Mouse (Mus musculus): Measurements from ENCODE around the gene Crcp. TPM values are rescaled to one million over a fixed set of nuclear protein-coding genes. Genes with fewer than 3 reads are reported as not detected.

Gene Crcp
- total RNA-seq (2021) = 10 to 100 TPM; 30.1 to 33.7 TPM
- long read RNA-seq, experiment 1, transcript Crcp-201 (6 exons, 1,492 nt) = major isoform, 23 of 48 reads
- long read RNA-seq, experiment 1, transcript Crcp-202 (6 exons, 669 nt) = minor isoform, 18 of 48 reads
- long read RNA-seq, experiment 1, partial matches to known transcripts = 0 of 48 reads
- long read RNA-seq, experiment 1, other reads (novel, unspliced or antisense) = 6 of 48 reads
- long read RNA-seq, experiment 2, transcript Crcp-202 (6 exons, 669 nt) = minor isoform, 11 of 32 reads
- long read RNA-seq, experiment 2, transcript Crcp-201 (6 exons, 1,492 nt) = major isoform, 15 of 32 reads
- long read RNA-seq, experiment 2, partial matches to known transcripts = 1 of 32 reads
- long read RNA-seq, experiment 2, other reads (novel, unspliced or antisense) = 5 of 32 reads

DNA sequence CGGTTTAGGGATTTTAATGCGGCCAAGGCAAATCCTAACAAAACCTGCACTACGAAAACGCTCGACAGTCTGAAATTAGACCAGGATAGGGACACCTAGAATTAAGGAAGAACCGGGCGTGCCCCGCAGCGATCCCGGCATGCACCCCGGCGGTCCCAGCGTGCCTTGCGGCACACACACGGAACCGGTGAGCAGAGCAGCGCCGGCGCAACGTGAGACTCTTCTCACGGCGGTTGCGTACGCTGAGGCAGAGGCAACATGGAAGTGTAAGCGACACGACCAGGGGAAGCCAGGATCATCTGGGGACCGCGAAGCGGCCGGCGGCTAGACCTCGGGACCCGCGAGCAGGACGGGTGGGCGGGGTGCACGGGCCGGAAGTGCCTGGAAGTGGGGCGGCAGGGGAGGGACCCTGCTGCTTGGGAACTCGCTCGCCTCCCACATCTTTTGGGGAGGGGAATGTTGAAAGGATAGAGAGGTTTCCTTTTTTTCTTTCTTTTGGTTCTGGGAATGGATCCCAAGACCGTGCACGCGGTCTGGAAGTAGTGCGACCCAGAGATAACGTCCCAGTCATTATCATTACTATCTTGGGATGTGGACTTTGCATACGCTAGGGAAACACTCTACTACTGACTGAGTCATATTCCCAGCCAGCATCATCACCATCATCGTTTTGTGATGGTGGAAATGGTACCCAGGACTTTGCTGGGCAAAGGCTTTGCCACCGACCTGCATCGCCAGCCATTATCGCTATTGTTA lies at the start of gene Crcp, which contains the start of gene Asl:
Crcp (plus strand) TSS at position 149 of the 756 bp plus-strand sequence.
Asl (minus strand) TSS at position 106 of the 756 bp plus-strand sequence.
- DNase-seq (ENCODE audit: low spot score in 2 of 2) = peak; percentile 78 to 89
- intact Hi-C loops (cut with DNase I) = loop anchor here (10.0 kb wide), 1 partner anchor 225 kb away; the partner anchor contains the start of genes Sbds and Tyw1

DNA sequence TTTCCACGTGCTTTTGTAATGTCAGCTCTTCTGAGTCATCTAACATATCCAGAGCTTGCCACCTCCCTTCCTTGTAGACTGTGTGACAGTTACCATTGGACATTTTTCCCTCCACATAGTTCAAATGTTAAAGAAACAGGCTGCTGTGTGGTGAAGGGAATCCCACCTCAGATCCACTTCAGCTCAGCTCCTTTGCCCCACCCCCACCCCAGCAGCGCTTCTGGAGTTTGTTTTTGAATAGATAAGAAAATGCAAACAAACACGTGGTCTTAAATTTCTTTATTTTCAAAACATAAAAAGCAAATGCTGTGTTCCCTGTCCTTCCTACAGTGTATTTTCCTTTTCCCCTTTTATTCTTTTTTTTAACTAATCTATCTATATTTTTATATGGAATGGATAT lies 48.9 kb upstream of the Crcp start:
- intact Hi-C loops (cut with DNase I) = no loop called here
- no peak for DNase-seq (ENCODE audit: low spot score in 2 of 2)

DNA sequence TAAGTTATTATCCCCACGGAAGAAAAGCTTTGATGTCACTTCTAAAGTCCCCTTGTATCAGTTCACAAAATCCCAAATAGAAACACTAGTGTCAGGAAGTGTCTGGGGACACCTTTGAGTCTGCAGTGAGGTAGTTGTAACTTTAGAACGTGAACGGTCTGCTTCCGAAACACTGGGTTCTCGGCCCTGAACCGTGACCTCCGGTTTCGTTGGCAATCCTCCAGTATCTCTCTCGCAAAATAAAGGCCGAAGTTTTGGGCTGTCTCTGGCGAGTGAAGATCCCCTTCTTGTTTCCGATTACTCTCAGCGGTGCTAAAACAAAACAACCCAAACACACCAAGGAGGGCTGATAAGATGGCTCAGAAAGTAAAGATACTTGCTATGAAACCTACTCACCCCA lies 39.7 kb upstream of the Crcp start:
- no peak for DNase-seq (ENCODE audit: low spot score in 2 of 2)
- intact Hi-C loops (cut with DNase I) = no loop called here

DNA sequence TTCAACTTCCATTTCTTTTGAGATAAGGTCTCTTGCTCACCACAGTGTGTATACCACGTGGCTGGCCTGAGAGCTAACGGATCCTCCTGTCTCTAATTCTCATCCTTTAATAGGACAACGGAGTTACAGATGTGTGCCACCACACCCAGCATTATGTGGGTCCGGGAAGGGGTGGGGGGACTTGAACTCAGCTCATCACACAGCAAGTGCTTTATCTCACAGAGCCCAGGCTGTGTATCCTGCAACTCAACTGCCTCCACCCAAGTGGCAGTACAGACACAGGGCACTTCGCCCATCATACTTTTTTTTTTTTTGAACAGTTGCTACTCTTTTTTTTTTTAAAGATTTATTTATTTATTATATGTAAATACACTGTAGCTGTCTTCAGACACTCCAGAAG lies 37.2 kb upstream of the Crcp start:
- intact Hi-C loops (cut with DNase I) = no loop called here
- DNase-seq (ENCODE audit: low spot score in 2 of 2) = no peak

DNA sequence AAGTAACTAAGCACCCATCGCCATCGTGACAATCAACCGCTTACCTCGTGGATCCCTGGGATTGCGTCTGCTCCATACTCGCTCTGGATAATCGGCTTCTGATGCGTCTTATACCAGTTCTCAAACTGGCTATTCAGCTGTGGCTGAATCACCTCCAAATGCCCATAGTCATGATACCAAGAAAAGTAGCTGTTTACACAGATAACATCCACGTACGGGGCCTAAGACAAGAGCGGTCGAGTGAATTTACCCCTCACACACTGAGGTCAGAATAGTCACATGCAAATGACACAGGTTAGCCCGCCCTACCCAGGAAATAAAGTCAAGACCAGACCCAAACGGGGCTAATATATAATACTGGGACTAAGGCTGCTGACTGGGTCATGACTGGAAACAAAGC lies 35.7 kb upstream of the Crcp start:
- intact Hi-C loops (cut with DNase I) = no loop called here
- no peak for DNase-seq (ENCODE audit: low spot score in 2 of 2)

DNA sequence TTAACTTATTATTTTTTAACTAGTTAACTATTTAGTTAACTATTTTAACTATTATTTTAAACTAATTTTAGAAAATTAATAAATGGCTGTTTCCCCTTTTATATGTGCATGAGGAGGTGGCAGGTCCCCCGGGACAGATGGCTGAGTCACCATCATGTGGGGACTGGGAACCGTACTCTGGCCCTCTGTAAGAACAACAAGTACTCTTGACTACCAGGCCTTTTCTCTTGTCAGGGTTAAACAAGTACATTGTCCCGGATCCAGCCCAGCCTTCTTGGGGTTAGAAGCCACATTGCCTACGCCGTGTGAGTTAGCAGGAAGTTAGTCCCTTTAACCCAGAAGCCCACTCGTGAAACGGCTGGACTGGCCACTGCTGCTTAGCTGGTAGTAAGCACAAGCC lies 34.1 kb upstream of the Crcp start:
- intact Hi-C loops (cut with DNase I) = no loop called here
- DNase-seq (ENCODE audit: low spot score in 2 of 2) = no peak

DNA sequence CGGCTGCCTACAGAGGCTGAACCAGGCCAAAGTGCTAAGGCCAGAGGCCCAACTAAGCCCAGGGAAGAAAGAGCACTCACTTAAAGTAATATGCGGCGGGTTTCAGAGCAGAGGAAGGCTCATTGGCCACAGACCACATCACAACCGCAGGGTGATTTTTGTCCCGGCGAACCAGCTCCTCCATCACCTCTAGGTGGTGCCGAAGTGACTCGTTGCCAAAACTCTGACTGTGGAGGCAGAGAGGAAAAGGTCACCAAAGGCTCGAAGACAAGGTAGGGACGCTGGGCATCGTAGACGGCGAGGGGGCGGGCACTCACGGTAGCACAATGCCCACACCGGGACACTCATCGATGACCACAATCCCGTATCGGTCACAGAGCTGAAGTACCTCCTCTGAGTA lies 31.4 kb upstream of the Crcp start:
- no peak for DNase-seq (ENCODE audit: low spot score in 2 of 2)
- intact Hi-C loops (cut with DNase I) = no loop called here

DNA sequence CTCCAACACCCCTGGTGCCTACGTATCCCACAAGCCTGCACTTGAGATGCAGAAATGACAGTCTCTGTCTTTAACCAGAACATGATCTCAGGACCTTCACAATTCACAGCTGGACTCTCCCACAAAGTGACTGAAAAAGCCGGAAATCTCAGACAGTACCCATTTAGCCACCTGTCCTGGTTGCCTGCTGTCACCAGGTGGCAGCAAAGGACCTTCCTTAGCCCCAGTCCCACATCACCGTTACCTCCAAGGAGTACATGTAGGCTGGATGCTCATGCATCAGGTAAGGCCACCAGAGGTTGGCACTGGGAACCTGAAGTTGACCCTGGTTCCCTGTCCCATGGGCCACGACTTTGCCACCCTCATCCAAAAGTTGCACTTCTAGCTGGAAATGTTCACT lies 30.0 kb upstream of the Crcp start:
- intact Hi-C loops (cut with DNase I) = no loop called here
- peak; percentile 57 to 71 for DNase-seq (ENCODE audit: low spot score in 2 of 2)

DNA sequence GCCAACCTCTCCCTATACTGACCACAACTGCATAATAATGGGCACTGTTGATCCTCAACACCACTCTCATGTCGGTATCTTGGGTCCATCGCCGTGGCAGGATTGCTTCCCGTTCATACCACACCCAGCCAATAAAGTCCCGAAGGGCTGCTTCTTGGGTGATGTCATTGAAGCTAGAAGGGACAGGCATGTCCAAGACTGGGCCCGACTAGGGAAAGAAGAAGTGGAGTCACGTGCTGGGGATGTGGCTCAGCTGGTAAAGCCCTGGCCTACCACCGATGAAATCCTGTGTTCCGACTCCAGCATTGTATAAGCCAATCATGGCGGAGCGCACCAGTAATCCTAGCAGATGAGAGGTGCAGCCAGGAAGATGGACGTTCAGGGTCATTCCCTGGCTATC lies 28.4 kb upstream of the Crcp start:
- intact Hi-C loops (cut with DNase I) = loop anchor here (5.0 kb wide), 1 partner anchor 37 kb away; no protein-coding TSS in a partner anchor
- peak in 1 of 2 experiments; percentile 24 for DNase-seq (ENCODE audit: low spot score in 2 of 2)

DNA sequence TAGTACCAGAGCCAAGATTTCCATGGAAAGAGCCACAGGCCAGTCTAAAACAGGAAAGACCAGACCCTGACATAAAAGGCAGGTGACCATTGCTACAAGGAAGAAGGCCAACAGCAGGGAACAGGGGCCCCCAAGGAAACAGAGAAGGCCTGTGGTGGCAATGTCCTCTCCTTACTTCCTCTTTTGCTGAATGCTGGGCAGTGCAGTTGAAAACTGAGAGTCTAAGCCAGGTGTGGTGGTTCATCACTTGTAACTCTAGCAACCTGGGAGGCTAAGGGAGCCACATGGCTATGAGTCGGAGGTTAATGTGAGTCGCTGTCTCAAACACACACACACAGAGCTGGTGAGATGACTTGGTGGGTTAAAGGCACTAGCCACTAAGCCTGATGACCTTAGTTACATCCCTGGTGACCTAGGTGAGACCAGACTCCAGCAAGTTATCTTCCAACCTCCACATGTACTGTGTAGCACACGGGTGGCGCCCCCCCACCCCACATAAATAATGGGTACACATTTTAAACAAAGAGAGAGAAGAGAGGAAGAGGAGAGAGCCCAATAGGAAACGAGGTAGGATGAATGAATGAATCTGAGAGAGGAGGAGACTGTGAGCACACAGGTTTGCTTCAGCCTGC lies 27.6 kb upstream of the Crcp start:
- DNase-seq (ENCODE audit: low spot score in 2 of 2) = peak in 1 of 2 experiments; percentile 17
- intact Hi-C loops (cut with DNase I) = loop anchor here (5.0 kb wide), 1 partner anchor 36 kb away; no protein-coding TSS in a partner anchor

DNA sequence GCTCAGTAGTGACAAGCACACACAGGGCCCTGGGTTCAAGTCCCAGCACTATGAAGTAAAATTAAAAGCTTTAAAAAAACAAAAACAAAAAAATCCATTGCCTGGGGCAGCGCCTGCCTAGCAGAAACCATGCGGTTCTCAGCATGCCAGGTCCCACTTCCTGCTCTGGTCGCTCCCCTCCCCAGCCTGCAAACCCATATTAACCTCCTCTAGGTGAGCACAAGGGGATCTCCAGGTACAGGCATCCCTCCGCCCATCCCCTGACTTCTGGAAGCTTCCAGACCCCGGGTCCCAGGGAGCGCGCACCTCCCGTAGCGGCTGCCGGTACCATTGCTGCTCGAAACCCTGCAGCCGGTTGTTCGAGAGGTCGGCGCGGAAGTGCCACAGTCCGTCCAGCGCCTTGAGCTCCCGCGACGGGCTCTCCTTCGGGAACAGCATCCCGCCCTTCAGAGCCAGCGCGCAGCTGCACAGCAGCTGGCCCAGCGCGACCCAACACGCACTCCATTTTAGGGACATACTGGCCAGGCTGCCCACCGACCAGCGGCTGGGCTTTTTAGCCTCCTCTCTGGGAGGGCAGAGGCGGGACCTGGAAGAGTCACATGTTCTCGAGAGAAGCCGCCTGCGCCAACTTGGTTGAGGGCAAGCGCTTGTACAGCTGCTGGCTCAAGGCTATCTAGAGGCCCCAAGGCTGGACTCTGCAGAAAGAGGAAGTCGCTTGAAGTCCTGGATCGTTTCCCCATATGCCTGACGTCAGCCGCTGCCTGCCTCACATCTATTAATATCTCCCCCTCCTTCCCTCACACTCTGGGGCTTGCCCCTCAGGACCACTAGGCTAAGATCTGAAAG lies 26.6 kb upstream of the Crcp start, which contains the start of gene Gusb:
Gusb (minus strand) TSS at position 749 of the 846 bp plus-strand sequence.
- intact Hi-C loops (cut with DNase I) = loop anchor here (5.0 kb wide), 1 partner anchor 35 kb away; no protein-coding TSS in a partner anchor
- peak; percentile 73 to 77 for DNase-seq (ENCODE audit: low spot score in 2 of 2)

DNA sequence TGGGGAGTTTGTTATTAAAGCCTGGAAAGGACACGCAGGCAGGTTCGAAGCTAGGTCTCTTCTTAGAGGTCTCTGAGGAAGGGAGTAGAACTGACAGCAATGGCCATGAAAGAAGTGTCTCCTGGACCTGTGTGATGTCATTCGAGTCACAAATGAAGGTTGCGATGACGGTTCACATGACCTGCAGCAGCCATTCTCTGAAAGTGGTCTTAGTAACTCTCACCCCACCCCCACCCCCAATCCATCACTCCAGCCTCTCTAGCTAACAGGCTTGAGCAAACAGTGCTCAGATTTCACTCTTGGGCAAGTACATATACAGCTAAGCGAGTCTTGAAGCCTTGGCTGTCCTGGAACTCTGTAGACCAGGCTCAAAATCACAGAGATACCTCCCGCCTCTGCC lies 25.9 kb upstream of the Crcp start:
- intact Hi-C loops (cut with DNase I) = loop anchor here (5.0 kb wide), 1 partner anchor 34 kb away; no protein-coding TSS in a partner anchor
- DNase-seq (ENCODE audit: low spot score in 2 of 2) = no peak

DNA sequence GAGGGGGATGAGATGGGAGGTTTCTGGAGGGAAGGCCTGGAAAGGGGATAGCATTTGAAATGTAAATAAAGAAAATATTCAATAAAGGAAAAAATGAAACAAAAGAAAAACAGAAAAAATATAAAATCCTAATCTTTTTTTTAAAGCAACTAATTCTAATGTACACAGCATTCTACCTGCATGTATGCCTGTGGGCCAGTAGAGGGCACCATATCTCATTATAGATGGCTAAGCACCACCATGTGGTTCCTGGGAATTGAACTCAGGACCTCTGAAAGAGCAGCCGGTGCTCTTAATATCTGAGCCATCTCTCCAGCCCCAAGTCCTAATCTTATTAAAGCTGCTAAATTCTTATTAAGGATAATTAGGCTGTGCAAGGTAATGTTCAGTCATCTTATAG lies 21.7 kb upstream of the Crcp start:
- no peak for DNase-seq (ENCODE audit: low spot score in 2 of 2)
- intact Hi-C loops (cut with DNase I) = no loop called here

DNA sequence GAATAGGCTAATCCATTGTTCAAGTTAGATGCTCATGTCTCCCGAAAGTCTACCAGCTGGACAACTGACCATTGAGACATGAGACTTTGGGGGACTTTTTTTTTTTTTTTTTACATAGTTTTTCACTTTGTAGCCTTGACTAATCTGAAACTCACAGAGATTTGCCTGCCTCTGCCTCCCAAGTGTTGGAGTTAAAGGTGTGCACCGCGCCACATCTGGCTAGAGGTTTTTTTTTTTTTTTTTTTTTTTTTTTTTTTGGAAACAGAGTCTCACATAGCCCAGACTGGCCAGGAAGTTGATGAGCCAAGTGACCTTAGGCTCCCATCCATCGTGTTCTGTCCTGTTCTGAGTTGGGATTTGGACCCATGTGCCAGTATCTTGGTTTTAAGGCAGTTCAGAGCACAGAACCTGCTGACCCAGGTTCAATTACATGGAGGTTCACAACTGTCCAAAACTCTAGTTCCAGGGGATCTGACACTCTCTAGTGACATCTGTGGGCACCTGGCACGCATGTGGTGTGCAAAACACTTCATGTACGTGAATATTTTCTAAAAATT lies 21.0 kb upstream of the Crcp start:
- DNase-seq (ENCODE audit: low spot score in 2 of 2) = no peak
- intact Hi-C loops (cut with DNase I) = no loop called here

DNA sequence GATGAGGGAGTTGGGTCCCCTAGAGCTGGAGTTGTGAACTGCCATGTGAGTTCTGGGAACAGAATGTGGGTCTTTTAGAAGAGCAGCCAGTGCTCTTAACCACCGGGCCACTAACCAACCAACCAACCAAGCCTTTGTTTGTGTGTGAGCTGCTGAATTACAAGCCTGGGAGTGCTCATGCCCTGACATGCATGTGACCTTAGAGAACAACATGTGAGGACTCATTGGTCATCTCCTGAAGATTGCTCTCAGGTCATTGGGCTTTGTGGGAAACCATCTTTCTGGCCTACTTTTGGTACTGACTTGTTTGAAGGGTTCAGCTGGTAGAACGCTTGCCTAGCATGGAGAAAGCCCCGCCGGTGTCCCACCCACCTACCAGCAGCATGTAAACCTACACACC lies 19.3 kb upstream of the Crcp start:
- intact Hi-C loops (cut with DNase I) = no loop called here
- DNase-seq (ENCODE audit: low spot score in 2 of 2) = no peak

DNA sequence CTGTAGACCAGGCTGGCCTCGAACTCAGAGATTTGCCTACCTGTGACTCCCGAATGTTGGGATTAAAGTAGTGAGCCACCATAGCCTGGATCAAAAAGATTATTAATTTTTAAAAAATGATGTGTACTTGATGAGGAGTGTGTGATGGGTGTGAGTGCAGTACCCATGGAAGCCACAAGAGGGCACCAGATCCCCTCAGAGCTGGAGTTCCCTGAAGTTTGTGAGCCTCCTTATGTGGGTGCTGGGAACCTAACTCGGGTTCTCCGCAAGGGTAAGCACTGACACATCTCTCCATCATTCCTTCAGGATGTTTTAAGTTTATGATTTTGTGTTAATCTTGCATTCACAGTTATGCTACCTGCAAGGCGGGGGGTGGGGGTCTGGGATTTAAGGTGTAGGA lies 18.1 kb upstream of the Crcp start:
- intact Hi-C loops (cut with DNase I) = no loop called here
- DNase-seq (ENCODE audit: low spot score in 2 of 2) = no peak

DNA sequence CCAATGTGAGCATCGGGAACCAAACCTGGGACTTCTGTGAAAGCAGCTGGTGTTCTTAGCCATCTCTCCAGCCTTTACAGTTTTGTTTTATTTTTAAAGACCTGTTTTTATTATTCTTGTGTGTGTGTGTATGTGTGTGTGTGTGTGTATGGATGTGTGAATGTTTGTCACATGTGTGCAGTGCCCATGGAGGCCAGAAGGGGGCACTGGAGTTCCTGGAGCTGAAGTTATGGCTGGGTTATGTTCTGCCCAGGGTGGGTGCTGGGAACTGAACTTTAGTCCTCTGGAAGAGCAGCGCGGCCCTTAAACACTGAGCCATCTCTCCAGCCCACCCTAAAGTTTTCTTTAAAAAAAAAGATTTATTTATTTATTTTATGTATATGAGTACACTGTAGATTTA lies 14.0 kb upstream of the Crcp start:
- intact Hi-C loops (cut with DNase I) = no loop called here
- no peak for DNase-seq (ENCODE audit: low spot score in 2 of 2)

DNA sequence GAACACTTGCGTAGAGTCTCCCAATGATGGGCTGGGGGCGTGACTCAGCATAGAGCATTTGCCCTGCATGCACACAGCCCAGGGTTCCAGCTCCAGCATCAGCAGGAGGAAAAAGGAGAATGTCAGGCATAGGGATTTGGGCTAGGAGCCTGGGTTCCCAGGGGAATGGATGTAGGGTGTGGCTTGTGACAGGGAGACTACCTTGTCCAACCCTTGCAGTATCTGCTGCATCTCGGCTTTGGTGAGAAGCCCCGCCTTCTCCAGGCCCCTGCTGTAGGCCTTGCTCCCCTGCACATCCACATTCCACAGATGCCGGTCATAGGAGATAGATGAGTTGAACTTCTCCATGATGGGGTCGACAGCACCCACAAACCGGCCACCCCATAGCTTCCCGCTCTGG lies 9.6 kb upstream of the Crcp start:
- intact Hi-C loops (cut with DNase I) = no loop called here
- no peak for DNase-seq (ENCODE audit: low spot score in 2 of 2)
